Mouse (Mus musculus) naive thymus-derived CD4-positive, alpha-beta T cell, adult 2 months (primary cell): Measurements from ENCODE around the gene Nrip3.
A peak's percentile ranks its signal among the peaks of the same experiment; 100 is the strongest.

Experiments used
- DNase-seq: peaks from one replicate; pipeline ENCODE4 v3.0.0-alpha.2; 2011; ENCODE audit warnings: low read depth

Nrip3 gene

GRCm38 (mm10) chr7:109781470-109782203, at the start of gene Nrip3:
Gene Nrip3 (minus strand): TSS chr7:109782025.
- DNase-seq = peak; percentile 80

DNA sequence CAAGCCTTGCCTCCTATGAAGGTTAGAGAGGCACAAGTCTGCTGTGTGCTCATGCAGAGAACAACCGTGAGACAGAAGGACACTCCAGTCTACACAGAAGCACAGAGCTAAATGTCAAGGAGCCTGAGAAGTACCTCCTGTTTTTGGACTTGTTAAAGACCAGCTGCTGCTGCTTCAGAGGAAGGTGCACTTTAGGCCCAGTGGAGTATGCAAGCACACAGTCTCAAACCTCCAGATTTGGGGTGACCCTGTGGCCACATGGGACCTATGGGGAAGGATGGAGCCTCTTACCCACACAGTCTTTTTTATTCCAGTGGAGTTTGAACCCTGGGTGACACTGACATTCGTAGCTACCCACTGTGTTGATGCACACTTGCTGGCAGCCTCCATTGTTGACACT, 49.6 kb upstream of the Nrip3 start:
- DNase-seq = no peak

- DNase-seq = no peak
These were observed 45.1 kb upstream of the Nrip3 start for GRCm38 (mm10) chr7:109826911-109827310.

GRCm38 (mm10) chr7:109825293-109825692, 43.5 kb upstream of the Nrip3 start:
- no peak for DNase-seq

DNA sequence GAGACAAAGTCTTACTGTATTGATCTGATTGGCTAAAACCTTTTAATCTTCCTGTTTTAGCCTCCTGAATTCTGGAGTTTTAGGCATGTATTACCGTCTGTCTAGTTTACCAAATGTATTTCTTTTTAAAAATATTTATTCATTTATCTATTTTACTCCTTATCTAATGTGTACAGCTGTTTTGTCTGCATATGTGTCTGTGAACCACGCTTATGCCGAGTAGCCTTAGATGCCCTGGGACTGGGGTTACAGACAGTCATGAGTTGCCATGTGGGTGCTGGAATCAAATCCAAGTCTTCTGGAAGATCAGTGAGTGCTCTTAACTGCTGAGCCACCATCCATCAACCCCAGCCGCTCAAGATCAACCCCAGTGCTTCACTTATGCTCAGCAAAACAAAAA, 36.8 kb upstream of the Nrip3 start:
- DNase-seq = no peak

DNA sequence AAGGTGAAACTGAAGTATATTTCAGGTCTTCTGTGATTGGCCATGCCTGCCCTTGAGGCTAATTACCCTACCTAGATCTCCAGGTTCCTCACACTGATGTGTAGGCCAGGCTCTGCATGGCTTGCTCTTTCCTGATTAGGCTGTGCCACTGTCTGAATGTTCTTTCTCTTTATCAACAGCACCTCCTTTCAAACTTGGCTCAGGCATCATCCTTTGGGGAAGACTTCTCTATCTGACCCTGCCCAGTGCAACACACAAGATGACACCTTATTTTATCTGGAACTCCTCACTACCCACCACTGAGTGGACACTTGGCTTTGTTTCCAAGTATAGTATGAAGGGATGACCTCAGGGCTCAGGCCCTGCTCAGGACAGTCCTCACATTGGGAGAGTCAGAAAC, 36.1 kb upstream of the Nrip3 start:
- DNase-seq = no peak

DNA sequence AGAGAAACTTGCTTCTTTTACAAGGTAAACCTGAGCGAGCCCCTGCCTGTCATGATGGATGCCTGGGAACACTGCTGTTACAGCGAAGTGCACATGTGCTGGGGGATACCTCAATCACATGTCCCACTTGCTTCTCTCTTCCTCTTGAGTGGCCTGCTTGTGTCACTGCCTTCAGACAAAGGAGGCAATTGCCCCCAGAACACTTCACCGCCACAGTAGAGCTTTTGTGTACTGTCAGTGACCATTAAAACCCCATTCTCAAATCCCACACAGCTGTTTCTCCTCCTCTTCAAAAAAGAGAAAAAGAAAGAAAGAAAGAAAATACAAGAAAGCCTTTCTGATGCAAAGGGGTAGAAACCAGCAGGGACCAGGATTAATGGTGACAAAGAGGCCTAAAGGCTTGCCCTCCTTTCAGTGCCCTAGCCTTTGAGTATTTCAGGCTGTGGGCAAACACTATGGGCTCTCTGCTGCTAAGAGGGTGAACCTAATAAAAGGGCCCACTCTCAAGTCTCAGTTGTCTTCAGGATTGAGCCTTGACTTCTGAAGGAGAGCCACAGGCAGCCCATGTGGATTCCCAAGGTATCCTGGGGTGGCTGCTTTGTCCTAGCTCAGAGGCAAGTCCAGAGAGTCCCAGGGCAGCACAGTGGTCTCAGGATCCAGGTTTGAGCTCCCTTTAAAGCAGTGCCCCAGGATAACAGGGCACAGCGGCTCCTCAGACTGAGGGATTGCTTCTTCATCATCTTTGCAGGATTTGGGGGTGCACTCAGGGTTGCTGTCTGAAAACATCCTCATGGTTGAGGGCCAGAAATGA, 31.7 kb upstream of the Nrip3 start:
- no peak for DNase-seq

DNA sequence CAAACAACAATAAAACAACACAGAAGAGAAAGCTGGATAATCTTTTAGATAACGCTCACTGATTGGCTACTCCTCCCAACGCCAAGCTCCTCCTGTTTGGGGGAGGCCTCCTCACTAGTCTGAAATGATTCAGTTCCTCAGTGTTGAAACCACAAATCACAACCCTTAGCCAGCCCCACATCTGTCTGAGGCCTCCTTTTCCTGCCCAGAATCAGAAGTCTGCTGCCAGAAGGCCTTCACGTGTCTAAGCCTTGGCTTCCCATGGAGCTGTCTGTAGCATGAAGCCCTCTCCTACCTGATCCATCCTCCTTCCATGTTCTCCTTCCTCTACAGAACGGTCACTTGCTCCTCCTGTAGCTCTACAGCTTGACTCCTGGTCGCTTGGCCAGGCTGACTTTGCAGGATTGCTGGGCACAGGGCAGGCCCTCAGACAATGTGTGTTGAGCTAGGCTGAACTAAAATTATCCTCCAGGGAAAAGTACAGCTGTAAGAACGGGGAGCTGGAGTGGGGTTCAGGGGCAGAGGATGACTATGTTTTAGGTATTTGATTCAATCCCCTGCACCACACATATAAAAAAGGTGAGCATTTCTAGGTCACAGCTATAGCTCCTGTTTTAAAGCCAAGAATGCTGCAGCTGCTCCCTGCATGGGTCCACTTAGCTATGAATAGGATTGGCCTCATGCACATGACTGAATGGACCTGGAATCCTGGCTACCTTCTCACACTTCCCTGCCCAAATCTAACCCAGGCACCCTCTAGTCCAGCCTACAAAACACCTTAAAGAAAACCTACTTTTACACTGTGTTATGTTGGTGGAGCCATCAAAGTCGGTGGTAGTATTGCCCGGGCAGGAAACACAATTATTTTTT, 26.0 kb upstream of the Nrip3 start:
- no peak for DNase-seq

DNA sequence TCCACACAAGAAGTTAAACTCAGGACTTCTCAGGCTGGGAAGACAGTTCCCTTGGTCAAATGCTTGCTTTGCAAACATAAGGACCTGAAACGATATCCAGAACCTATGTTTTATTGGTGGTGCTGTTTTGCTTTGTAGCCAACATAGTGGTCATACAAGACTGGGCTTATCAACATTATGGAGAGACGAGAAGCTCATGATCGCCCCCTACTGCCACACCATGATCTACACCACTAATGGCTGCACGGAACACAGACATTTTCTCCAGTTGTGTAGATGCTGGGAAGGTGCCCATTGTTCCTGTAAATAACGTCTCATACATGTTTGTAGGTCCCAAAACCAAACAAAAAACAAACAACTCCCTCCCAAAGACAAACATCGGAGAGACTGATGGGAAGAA, 23.0 kb upstream of the Nrip3 start:
- peak; percentile 73 for DNase-seq

GRCm38 (mm10) chr7:109804355-109804754, 22.5 kb upstream of the Nrip3 start:
- no peak for DNase-seq

GRCm38 (mm10) chr7:109803516-109803915, 21.7 kb upstream of the Nrip3 start:
- no peak for DNase-seq

- DNase-seq = no peak
These were observed 18.8 kb upstream of the Nrip3 start for GRCm38 (mm10) chr7:109800626-109801025.

- DNase-seq = no peak
These were observed 17.3 kb upstream of the Nrip3 start for GRCm38 (mm10) chr7:109799168-109799567.

DNA sequence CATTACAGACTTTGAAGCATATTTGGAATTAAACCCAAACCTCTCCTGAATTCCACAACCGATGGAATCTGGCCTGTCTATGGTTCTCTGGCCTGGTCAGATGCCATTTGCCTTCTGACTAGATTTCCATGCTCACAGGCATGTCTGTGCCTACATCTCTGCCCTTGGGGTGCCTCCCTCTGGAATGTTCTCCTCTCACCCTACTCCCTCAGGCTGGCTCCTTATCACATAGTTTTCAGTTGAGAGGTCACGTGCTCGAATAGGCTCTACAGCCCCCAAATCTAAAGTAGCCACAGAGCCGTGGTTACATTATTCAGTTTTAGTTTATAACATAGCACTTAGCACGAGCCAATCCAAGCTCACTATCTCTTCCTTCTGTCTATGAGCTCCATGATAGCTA, 13.7 kb upstream of the Nrip3 start:
- no peak for DNase-seq

GRCm38 (mm10) chr7:109794556-109794955, 12.7 kb upstream of the Nrip3 start:
- no peak for DNase-seq

DNA sequence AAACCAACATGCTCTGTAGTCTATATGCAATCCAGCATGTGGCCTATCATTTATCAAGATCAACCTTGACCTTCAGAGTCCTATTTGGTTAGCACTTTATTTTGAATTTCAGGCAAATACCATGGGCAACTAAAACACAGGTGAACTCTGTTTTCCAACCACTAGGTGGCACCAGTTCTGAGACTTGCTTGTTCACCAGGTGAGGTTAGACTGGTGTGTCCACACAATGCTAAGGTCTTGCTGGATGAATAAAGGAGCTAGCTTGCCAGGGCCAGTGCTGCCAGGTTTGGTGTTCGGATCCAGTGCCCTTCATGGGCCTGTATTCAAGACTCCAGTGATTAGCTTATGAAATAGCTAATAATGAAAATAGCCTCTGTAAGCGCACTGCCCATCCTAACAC, 10.9 kb upstream of the Nrip3 start:
- peak; percentile 82 for DNase-seq

GRCm38 (mm10) chr7:109790818-109791217, 9.0 kb upstream of the Nrip3 start:
- no peak for DNase-seq

DNA sequence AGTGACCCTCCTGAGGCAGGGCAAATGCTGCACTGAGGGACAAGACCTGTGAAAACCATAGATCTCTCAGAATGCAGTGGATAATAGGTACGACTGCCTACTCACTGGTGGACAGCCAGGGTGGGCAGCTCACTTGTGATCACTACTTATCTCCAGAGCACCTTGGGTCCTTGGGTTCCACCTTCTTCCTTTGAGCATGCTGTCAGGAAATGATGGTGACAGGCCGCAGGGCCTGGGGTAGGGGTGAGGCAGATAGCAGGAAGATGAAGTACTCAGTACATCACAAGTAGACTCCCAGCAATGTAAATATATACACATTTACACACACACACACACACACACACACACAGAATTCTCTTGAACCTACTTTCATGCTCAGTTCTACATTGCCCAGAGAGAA, 6.0 kb upstream of the Nrip3 start:
- no peak for DNase-seq

DNA sequence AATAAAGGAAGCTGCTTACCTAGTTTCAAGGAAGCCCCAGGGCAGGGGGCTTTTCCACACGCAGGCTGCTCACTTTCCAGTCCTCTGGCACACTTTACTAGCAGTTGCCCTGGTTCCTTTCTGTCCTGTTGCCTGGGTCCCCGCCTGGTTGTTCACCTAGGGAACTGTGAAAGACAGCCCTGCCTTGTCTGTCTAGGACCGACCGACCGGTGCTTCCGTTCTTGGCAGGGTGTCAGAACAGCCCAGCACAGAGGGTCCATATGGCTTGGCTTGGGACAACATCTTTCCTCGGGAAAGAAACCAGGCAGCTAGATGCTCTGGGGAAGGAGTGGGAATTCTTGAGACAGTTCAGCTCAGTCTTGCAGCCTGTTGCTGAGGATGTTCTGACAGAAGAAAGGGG, 1.5 kb upstream of the Nrip3 start:
- no peak for DNase-seq

GRCm38 (mm10) chr7:109781087-109781469, 747 bp downstream of the Nrip3 start:
- DNase-seq = no peak

DNA sequence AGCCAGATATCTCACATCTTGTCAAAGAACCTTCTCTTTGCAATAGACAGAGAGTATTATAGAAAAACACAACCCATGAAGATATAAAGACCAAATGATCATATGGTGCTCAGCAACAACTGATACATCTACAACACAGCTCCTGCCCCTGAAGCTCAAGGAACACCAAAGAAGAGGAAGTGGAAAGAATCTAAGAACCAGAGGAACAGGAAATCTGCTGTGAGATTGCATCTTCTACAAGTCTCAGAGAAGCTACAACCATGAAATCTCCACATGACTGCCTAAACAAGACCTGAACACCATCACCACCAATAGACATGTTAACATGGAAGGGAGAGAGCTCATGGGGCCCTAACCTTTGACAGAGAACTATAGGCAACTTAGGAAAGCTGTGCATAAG, 9.6 kb downstream of the Nrip3 start:
- DNase-seq = peak; percentile 26

- peak; percentile 48 for DNase-seq
These were observed 13.0 kb downstream of the Nrip3 start for GRCm38 (mm10) chr7:109768699-109769383.
